Mouse (Mus musculus) layer of hippocampus, adult 2 months (tissue): ENCODE measurements around the gene Parp16. TPM values are rescaled to one million over a fixed set of nuclear protein-coding genes. Genes with fewer than 3 reads are reported as not detected.

Experiments
- DNase-seq, 2 experiments: peaks; one replicate each; pipeline ENCODE4 v3.0.0; 2022; ENCODE audit warnings: low spot score in 2 of 2
- H3K27ac ChIP-seq: fragments of 200-600 bp; 2 replicates; pipeline ENCODE4 v1.8.1; 2022
- H3K4me3 ChIP-seq: fragments of 200-600 bp; 2 replicates; pipeline ENCODE4 v1.8.1; 2022; ENCODE audit warnings: mild to moderate bottlenecking
- CTCF ChIP-seq: fragments of 200-600 bp; conservative IDR thresholded peaks from 2 replicates; pipeline ENCODE4 v1.8.1; 2022; ENCODE audit warnings: antibody characterized with exemption, mild to moderate bottlenecking, moderate library complexity
- total RNA-seq, 2 experiments: library from RNA; stranded (reverse); gene quantifications; 2 replicates each; pipeline ENCODE4 v1.2.3; 2021

Parp16 gene
- total RNA-seq, 2 experiments from 2014 or later: 5.0 to 5.1 TPM

DNA sequence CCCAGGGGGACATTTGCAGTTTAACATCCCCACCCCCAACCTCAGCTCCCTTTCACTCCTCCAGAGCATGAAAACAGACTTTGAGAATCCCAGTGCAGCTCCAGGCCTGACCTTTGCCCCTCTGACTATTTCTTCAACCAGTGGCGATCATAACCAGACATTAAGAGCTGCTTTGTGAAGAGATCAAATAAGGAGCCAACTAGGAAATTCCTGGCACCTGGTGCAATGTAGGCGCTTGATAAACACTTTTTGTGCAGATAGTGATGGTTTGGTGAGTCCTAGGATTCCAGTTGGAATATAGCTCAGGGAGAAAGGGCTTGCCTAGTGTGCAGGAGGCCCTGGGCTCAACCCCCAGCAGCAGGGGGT lies 3.8 kb upstream of the Parp16 start:
- Histone ChIP-seq H3K4me3 (no peak overlapping the region), H3K27ac (no peak overlapping the region)
- DNase-seq: no peak
- TF ChIP-seq CTCF: no peak

DNA sequence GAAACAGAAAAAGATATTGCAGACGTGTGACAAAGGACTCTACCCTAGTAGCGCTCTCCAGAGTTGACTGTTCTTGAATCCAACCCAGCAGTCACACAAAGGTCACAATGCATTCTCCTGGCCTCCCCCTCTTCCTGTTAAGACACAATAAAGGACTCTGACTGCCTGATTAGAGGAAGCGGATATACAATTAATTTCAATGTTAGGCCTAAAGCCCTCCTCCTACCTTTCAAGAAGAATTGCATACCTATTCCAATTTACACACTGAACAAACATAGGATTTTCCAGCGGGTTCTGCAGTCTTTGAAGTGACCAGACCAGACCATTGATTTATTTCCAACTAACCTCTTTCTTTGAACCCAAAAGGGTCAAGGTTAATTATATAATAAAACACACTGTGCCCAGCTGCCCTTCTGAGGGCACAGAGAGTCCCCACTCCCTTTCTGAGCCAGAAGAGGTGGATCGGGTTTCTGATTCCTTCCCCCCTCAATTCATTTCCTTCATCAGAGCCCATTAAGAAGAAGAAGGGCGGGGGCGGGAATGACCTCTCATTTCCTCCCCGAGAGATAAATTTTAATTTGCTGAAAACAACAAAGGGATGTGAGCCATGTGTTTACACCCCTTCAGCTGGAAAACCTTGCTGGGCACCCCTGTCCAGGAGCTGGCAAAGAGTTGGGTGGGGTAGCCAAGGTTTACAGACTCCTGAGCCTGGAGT lies 3.2 kb upstream of the Parp16 start:
- no peak overlapping the region for H3K4me3 ChIP-seq
- TF ChIP-seq CTCF: no peak
- H3K27ac ChIP-seq: no peak overlapping the region
- no peak for DNase-seq

DNA sequence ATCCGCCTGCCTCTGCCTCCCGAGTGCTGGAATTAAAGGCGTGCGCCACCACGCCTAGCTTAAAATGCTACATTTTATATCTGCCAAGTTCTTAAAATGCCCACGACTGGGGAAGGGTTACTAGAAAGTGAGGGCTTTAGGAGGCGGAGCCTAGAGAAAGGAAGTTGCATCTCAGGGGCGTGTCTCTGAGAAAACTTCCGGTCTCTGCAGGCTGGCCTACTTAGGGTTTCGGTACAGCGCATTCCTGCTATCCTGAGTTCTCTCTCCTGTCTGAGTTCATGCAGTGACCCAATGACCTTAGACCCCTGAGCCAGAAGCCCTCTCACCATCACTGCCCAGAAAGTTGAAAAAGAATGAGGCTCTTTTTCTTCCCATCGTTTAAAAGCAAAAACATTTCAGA lies 1.9 kb upstream of the Parp16 start:
- no peak for TF ChIP-seq CTCF
- Histone ChIP-seq H3K4me3 (no peak overlapping the region), H3K27ac (no peak overlapping the region)

DNA sequence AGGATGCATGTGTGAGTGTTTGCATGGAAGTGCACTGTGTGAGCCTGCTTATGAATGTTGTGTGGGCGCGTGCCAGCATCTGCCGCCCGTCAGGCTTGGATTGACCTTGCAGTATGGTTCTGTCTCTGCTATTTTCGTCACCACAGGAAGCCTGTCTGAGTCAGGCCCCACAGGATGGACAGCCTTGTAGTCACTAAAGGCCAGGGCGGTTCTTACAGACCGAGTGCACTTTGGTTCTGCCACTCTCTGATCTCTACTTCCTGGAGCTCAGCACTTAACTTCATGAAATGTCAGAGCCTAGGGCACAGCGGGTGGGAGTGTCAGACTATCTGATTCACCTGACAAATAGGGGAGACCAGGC lies 448 bp downstream of the Parp16 start:
- Histone ChIP-seq H3K27ac (peak overlapping the region; percentile 97), H3K4me3 (no peak overlapping the region)
- DNase-seq: no peak
- TF ChIP-seq CTCF: no peak

More for the DNA sequence above, 1.9 kb upstream of the Parp16 start:
- DNase-seq: no peak

DNA sequence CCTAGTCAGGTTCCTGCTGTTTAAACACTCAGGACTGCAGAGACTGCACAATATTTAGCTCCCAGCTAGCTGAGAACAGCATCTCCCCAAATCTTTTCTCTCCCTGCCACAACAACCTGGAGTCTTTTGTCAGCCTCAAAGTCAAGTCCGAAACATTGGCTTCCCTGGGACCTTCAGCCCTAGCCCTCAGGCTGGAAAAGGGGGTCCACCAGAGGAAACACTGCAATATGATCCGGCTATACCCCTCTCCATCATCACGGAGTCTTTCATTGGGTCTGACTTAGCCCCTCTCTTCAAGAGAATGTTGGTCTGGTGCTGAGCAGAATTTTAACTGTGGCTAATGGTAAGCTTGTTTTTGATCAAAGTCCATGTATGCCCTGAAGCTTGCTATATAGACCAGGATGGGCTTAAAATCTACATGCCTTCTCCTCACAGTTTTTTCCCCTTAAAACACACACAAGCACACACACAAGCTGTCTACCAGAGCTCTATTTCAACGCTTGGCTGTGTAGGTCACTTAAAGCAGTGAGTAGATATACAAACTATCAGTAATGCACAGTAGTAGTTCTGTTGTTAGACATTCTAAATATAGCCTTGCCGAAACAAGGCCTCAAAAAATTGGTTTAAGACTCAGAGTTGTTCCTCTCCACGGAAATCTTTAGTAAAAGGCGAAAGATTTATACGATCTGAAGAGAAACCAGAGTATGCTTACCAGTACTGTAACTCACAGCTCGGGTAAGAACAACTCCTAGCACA lies 1.0 kb downstream of the Parp16 start:
- Histone ChIP-seq H3K4me3 (peak overlapping the region; percentile 36; the same call in 1 of the 2 replicates), H3K27ac (peak overlapping the region; percentile 97)
- no peak for TF ChIP-seq CTCF
- no peak for DNase-seq

DNA sequence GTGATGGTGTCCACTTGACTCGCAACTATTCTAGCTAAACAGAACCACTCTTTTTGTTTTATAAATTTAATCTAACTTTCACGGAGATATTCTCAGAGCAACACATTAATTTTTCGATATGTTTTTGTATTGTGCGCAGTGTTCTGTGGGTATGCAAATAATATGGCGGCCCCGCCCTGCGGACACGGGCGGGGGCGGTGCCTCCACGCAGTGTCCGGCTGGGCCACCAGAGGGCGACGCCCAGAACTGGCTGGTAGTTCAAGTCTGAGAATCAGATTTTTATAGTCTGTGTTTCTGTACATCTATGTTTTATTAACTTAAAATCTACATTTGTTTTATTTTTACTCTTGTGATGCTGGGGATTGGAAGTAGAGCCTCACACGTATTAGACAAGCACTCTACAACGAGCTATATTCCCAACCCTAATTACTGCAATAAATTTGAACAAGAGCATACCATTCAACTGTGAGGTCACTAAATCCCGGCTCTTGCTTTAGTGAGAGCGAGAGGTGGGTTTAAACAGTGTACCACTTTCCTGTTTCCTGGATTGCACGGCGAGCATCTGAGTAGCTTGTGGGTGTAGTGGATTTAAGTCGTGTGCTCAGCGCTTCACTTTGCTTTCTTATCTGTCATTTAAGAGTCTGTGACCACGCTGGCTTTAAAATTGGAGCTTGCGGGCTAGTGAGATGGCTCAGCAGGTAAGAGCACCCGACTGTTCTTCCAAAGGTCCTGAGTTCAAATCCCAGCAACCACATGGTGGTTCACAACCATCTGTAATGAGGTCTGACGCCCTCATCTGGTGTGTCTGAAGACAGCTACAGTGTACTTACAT lies 1.8 kb downstream of the Parp16 start:
- peak; percentile 97 for TF ChIP-seq CTCF
- Histone ChIP-seq H3K4me3 (peak overlapping the region; percentile 36; the same call in 1 of the 2 replicates), H3K27ac (peak overlapping the region; percentile 97)
- DNase-seq: peak; percentile 89 to 95

DNA sequence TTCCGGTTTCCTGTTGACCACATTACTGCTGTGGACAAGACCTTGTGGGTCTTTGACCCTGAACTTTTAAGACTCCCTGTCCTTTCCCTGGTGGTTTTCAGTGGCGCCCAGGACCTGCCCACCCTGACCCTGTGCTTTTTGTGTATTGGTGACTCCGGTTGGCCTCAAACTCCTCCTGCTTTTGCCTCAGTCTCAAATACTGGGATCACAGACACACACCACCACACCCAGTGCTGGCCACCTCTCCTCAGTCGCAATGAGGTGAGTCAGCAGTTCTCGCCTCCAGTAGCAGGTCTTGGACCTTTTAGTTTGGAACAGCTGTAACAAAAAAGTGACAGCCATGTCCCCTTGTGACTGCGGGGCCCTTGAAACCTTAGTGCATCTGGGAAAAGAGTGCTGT lies 2.7 kb downstream of the Parp16 start:
- H3K27ac ChIP-seq: no peak overlapping the region
- no peak for TF ChIP-seq CTCF
- DNase-seq: no peak
- no peak overlapping the region for H3K4me3 ChIP-seq

DNA sequence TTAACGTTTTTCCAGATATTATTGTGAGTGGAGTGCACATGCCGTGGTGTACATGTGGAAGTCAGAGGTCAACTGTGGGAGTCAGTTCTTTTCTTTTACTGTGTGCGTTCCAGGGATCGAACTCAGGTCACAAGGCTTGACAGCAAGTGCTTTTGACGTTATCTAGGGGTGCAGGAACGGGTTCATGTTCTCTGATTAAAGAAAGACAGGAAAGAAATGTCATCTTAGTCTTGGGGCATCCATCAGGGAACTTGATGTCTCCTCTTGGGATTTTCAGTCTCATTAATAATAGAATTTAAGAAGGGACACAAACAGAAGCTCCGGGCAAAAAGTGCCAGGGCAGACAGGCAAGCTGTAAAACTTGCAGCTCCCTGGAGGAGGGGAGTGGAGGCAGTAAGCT lies 4.6 kb downstream of the Parp16 start:
- no peak for DNase-seq
- H3K4me3 ChIP-seq: no peak overlapping the region
- TF ChIP-seq CTCF: no peak
- H3K27ac ChIP-seq: no peak overlapping the region; the same call in 1 of the 2 replicates

DNA sequence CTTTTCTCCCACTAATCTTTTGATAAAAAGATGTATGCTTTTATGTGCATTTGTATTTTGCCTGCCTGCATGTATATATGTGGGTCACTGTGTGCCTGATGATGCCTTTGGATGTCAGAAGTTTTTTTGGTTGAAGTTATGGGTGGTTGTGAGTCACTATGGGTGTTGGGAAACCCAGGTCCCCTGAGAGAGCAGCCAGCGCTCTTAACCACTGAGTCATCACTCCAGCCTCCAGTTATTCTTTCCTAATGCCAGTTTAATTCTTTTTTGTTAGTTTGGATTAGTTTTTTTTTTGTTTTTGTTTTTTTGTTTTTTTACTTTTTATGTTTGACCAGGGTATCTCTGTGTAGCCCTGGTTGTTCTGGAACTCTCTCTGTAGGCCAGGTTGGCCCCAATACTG lies 5.5 kb downstream of the Parp16 start:
- no peak for DNase-seq
- Histone ChIP-seq H3K27ac (peak overlapping the region; percentile 98; the same call in 1 of the 2 replicates), H3K4me3 (no peak overlapping the region)
- TF ChIP-seq CTCF: no peak

DNA sequence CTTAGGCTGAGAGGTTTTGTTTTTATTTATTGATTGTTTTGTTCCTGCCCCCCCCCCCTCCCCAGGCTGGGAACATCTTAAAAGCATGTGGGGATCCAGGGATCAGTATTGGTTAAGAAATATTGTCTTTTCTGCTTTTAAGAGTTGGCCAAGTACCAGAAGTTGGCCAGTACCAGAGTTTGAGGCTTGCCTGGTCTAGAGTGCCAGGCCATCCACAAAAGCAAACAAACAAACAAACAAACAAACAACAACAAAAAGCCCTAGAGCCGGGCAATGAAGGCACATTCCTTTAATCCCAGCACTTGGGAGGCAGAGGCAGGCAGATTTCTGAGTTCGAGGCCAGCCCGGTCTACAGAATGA lies 5.8 kb downstream of the Parp16 start:
- DNase-seq: no peak
- no peak for TF ChIP-seq CTCF
- Histone ChIP-seq H3K27ac (peak overlapping the region; percentile 98), H3K4me3 (no peak overlapping the region)

DNA sequence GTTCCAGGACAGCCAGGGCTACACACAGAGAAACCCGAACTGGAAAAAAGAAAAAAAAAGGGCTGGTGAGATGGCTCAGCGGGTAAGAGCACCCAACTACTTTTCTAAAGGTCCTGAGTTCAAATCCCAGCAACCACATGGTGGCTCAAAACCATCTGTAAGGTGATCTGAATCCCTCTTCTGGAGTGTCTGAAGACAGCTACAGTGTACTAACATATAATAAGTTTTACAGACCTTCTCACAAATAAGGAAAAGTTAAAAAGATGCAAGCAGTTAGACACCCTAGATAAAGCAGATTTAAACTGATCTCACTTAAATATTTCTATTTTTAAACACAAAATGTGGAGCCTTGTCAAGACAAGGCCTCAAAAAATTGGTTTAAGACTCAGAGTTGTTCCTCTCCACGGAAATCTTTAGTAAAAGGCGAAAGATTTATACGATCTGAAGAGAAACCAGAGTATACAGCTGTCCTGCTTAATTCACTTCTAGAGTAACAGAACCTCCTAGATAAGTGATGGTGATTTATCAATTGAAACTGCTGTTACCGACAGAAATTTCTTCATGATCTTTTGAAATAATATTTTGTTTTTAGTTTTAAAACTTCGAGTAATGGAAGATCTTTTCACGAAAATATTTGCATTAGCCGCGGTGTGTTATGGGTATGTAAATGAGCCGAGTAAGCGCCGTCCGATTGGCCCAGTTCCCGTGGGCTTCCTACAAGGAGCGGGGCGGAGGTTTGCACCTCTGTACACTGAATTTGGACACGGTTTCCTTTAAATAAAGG lies 6.4 kb downstream of the Parp16 start:
- H3K27ac ChIP-seq: peak overlapping the region; percentile 98
- peak; percentile 66 to 79 for DNase-seq
- no peak for TF ChIP-seq CTCF
- H3K4me3 ChIP-seq: peak overlapping the region; percentile 62

DNA sequence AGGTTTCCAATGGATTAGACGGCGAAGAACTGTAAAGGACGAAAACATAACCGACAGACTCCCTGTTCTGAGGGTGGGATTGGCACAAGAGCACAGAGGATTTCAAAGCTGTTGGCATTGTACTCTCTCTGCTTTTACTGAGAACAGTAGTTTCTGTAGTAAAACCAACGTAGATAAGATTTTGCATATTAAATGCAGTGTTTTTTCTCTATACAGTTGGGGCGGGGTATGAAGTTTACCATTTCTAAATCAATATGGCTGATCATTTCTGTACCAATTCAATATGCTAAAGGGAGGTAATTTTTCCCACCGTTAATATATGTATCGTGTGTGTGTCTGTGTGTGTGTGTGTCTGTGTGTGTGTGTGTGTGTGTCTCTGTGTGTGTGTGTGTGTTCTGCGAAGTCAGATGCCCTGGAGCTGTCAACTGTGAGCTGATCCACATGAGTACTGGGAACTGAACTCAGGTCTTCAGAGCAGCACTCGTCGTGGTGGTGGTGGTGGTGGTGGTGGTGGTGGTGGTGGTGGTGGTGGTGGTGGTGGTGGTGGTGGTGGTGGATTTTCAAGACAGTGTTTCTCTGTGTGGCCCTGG lies 7.1 kb downstream of the Parp16 start:
- H3K27ac ChIP-seq: peak overlapping the region; percentile 98
- no peak for DNase-seq
- no peak for TF ChIP-seq CTCF
- H3K4me3 ChIP-seq: peak overlapping the region; percentile 62
